Mouse (Mus musculus) midbrain, embryonic 16.5 days (tissue): ENCODE results near the gene Fgfbp3. TPM values are rescaled to one million over a fixed set of nuclear protein-coding genes. Genes with fewer than 3 reads are reported as not detected.
"Not testable (repeated sequence)": the region's sequence is repeated elsewhere in the genome, so short reads cannot be mapped to it uniquely, and the experiment has no call there.

ENCODE experiments used
- ATAC-seq: fragments of 200-750 bp; cut with Nextera tagmentation; 2 replicates; pipeline ENCODE4 v1.8.0; 2017; ENCODE audit warnings: moderate TSS enrichment
- H3K27ac ChIP-seq: fragments of 300-500 bp; sonication (generic); 2 replicates; pipeline ENCODE4 v1.5.1; 2014; ENCODE audit warnings: mild to moderate bottlenecking, low read length, mixed read lengths
- H3K27me3 ChIP-seq: fragments of 300-500 bp; sonication (generic); 2 replicates; pipeline ENCODE4 v1.6.1; 2014; ENCODE audit warnings: low read depth, low read length, mixed read lengths; ENCODE audit not compliant: control insufficient read depth, insufficient read depth
- H3K36me3 ChIP-seq: fragments of 300-500 bp; sonication (generic); 2 replicates; pipeline ENCODE4 v1.6.1; 2014; ENCODE audit warnings: mild to moderate bottlenecking, low read length, moderate library complexity, mixed read lengths; ENCODE audit not compliant: control insufficient read depth, insufficient read depth
- H3K4me1 ChIP-seq: fragments of 300-500 bp; sonication (generic); 2 replicates; pipeline ENCODE4 v1.6.1; 2014; ENCODE audit warnings: mild to moderate bottlenecking, low read length, mixed read lengths; ENCODE audit not compliant: control insufficient read depth, insufficient read depth
- H3K4me2 ChIP-seq: fragments of 300-500 bp; sonication (generic); 2 replicates; pipeline ENCODE4 v1.6.1; 2014; ENCODE audit warnings: mild to moderate bottlenecking, low read length, mixed read lengths
- H3K4me3 ChIP-seq: fragments of 300-500 bp; sonication (generic); 2 replicates; pipeline ENCODE4 v1.5.1; 2014; ENCODE audit warnings: low read depth, mild to moderate bottlenecking, low read length, moderate library complexity, mixed read lengths
- H3K9ac ChIP-seq: fragments of 300-500 bp; sonication (generic); 2 replicates; pipeline ENCODE4 v1.6.1; 2014; ENCODE audit warnings: low read depth, low read length, mixed read lengths
- H3K9me3 ChIP-seq: fragments of 300-500 bp; sonication (generic); replicated peaks from 2 replicates; pipeline ENCODE4 v1.6.1; 2014; ENCODE audit warnings: mild to moderate bottlenecking, low read length, mixed read lengths; ENCODE audit not compliant: control insufficient read depth, poor library complexity, severe bottlenecking
- WGBS: fragments of 180-500 bp; shearing (Covaris S2); extraction: QIAGEN DNeasy Blood & Tissue Kit; methylation state at CpG from one replicate; pipeline ENCODE4 v1.1.7; 2014; 5-methylcytosine and 5-hydroxymethylcytosine counted together
- polyA plus RNA-seq: library from polyadenylated mRNA; unstranded; fragments of >200 nt; fragmentation: Nextera tagmentation; extraction: Ambion mirVana; gene quantifications from 2 replicates; pipeline ENCODE4 v1.2.1, GENCODE M21; 2015

The Fgfbp3 gene
- 38.9 and 44.4 TPM in 2 replicates for polyA plus RNA-seq

GRCm38 (mm10) chr19:36919466-36919865, at the start of gene Fgfbp3:
Gene Fgfbp3 (minus strand): TSS chr19:36919615.
- peak within 1 kb of the TSS; percentile 86 for H3K4me2 ChIP-seq
- H3K4me3 ChIP-seq = peak within 1 kb of the TSS; percentile 67
- peak within 1 kb of the TSS; percentile 90 for H3K27ac ChIP-seq
- H3K9me3 ChIP-seq = no peaks in the 10 kb centered on the region
- peak; percentile 37; the same call in 1 of the 2 replicates for ATAC-seq
- H3K27me3 ChIP-seq = no peaks in the 10 kb centered on the region
- H3K9ac ChIP-seq = peak within 1 kb of the TSS; percentile 84
- H3K4me1 ChIP-seq = peaks cover 11% of the 10 kb centered on the region; the same call in 1 of the 2 replicates
- H3K36me3 ChIP-seq = no peaks in the 10 kb centered on the region
- 3% methylated on average over 12 of the region's 12 CpGs for WGBS

GRCm38 (mm10) chr19:36962544-36963260, 43.3 kb upstream of the Fgfbp3 start:
- H3K9ac ChIP-seq, H3K27ac ChIP-seq, H3K4me1 ChIP-seq, ATAC-seq, H3K4me3 ChIP-seq, H3K27me3 ChIP-seq, H3K9me3 ChIP-seq, H3K4me2 ChIP-seq: not testable (repeated sequence)
- H3K36me3 ChIP-seq = peaks cover 12% of the 10 kb centered on the region; the same call in 1 of the 2 replicates
- WGBS = 93% methylated on average over 6 of the region's 6 CpGs

GRCm38 (mm10) chr19:36961320-36961719, 41.9 kb upstream of the Fgfbp3 start:
- Histone ChIP-seq H3K9ac (no peak overlapping the region), H3K4me2 (no peak overlapping the region), H3K27me3 (no peaks in the 10 kb centered on the region), H3K4me3 (no peak overlapping the region), H3K36me3 (peaks cover 13% of the 10 kb centered on the region; the same call in 1 of the 2 replicates), H3K4me1 (no peaks in the 10 kb centered on the region), H3K27ac (no peak overlapping the region), H3K9me3 (no peaks in the 10 kb centered on the region)
- ATAC-seq = no peak
- WGBS = 94% methylated on average over 1 of the region's 1 CpGs

GRCm38 (mm10) chr19:36958331-36958730, 38.9 kb upstream of the Fgfbp3 start:
- peaks cover 11% of the 10 kb centered on the region; the same call in 1 of the 2 replicates for H3K36me3 ChIP-seq
- H3K27me3 ChIP-seq = no peaks in the 10 kb centered on the region
- H3K4me2 ChIP-seq = no peak overlapping the region
- no peak for ATAC-seq
- no peaks in the 10 kb centered on the region for H3K9me3 ChIP-seq
- H3K4me1 ChIP-seq = no peaks in the 10 kb centered on the region
- H3K27ac ChIP-seq = no peak overlapping the region
- H3K9ac ChIP-seq = no peak overlapping the region
- H3K4me3 ChIP-seq = no peak overlapping the region
- WGBS = 89% methylated on average over 4 of the region's 4 CpGs

GRCm38 (mm10) chr19:36953637-36954206, 34.3 kb upstream of the Fgfbp3 start:
- Histone ChIP-seq H3K9ac (no peak overlapping the region), H3K9me3 (no peaks in the 10 kb centered on the region), H3K27me3 (no peaks in the 10 kb centered on the region), H3K4me2 (no peak overlapping the region), H3K27ac (no peak overlapping the region), H3K4me3 (no peak overlapping the region), H3K4me1 (no peaks in the 10 kb centered on the region), H3K36me3 (peaks cover 5% of the 10 kb centered on the region; the same call in 1 of the 2 replicates)
- ATAC-seq = no peak
- WGBS = 56% methylated on average over 4 of the region's 4 CpGs

- no peak overlapping the region for H3K27ac ChIP-seq
- no peak for ATAC-seq
- 89% methylated on average over 1 of the region's 1 CpGs for WGBS
- H3K4me1 ChIP-seq = no peaks in the 10 kb centered on the region
- no peaks in the 10 kb centered on the region for H3K9me3 ChIP-seq
- H3K4me3 ChIP-seq = no peak overlapping the region
- H3K9ac ChIP-seq = no peak overlapping the region
- H3K4me2 ChIP-seq = no peak overlapping the region
- no peaks in the 10 kb centered on the region for H3K27me3 ChIP-seq
- no peaks in the 10 kb centered on the region for H3K36me3 ChIP-seq
Measured at GRCm38 (mm10) chr19:36940064-36940463, 20.6 kb upstream of the Fgfbp3 start.

- no peak overlapping the region for H3K9ac ChIP-seq
- H3K4me2 ChIP-seq = no peak overlapping the region
- no peak for ATAC-seq
- H3K27me3 ChIP-seq = no peaks in the 10 kb centered on the region
- no peaks in the 10 kb centered on the region for H3K9me3 ChIP-seq
- no peaks in the 10 kb centered on the region for H3K36me3 ChIP-seq
- H3K4me3 ChIP-seq = no peak overlapping the region
- H3K4me1 ChIP-seq = no peaks in the 10 kb centered on the region
- H3K27ac ChIP-seq = no peak overlapping the region
Measured at GRCm38 (mm10) chr19:36938008-36938407, 18.6 kb upstream of the Fgfbp3 start.

- H3K9ac ChIP-seq = no peak overlapping the region
- H3K27ac ChIP-seq = no peak overlapping the region
- H3K9me3 ChIP-seq = no peaks in the 10 kb centered on the region
- ATAC-seq = no peak
- no peaks in the 10 kb centered on the region for H3K4me1 ChIP-seq
- no peak overlapping the region for H3K4me2 ChIP-seq
- no peak overlapping the region for H3K4me3 ChIP-seq
- H3K36me3 ChIP-seq = no peaks in the 10 kb centered on the region
- H3K27me3 ChIP-seq = no peaks in the 10 kb centered on the region
- 87% methylated on average over 4 of the region's 4 CpGs for WGBS
Measured at GRCm38 (mm10) chr19:36936285-36936684, 16.9 kb upstream of the Fgfbp3 start.

- ATAC-seq = no peak
- H3K27ac ChIP-seq = no peak overlapping the region
- peaks cover 6% of the 10 kb centered on the region for H3K4me1 ChIP-seq
- no peak overlapping the region for H3K4me3 ChIP-seq
- no peak overlapping the region for H3K4me2 ChIP-seq
- no peaks in the 10 kb centered on the region for H3K36me3 ChIP-seq
- H3K27me3 ChIP-seq = no peaks in the 10 kb centered on the region
- 93% methylated on average over 2 of the region's 2 CpGs for WGBS
- H3K9me3 ChIP-seq = no peaks in the 10 kb centered on the region
- H3K9ac ChIP-seq = no peak overlapping the region
Measured at GRCm38 (mm10) chr19:36932613-36933012, 13.2 kb upstream of the Fgfbp3 start.
